Mouse (Mus musculus): ENCODE measurements around the gene Nrxn3. TPM values are rescaled to one million over a fixed set of nuclear protein-coding genes. Genes with fewer than 3 reads are reported as not detected.

Nrxn3 gene
- total RNA-seq, 1 experiment from 2014 or later = 0.33 TPM

DNA sequence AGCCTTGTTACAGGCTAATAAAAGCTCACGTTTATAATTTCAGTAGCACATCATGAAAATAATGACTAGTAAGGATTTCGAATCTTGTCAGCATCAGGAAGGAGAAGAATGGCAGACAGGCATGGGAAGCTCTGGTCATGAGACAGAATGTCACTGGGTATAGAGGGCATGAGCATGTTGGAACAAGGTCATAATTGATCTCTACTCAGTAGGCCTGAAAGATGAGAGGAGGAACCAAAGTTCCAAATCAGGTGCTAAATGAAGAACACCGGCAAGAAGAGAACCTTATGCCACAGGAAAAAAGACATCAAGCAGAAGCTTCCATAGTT lies 1615.5 kb downstream of the Nrxn3 start:
- no peak for DNase-seq

Small RNAs within 50 kb of the gene (microRNA-seq; reads per million reads assigned to microRNA genes)
- 0 reads per million in 2 experiments for gene Gm23989
- gene Gm27313 = 0 reads per million in 2 experiments

All from adrenal gland, postnatal 14 days (tissue).